Mouse (Mus musculus) lung, embryonic 14.5 days (tissue): ENCODE results near the gene Cd24a. TPM values are rescaled to one million over a fixed set of nuclear protein-coding genes. Genes with fewer than 3 reads are reported as not detected.

Experiments
- ATAC-seq: fragments of 200-750 bp; cut with Nextera tagmentation; 2 replicates; pipeline ENCODE4 v1.8.0; 2017; ENCODE audit warnings: mild to moderate bottlenecking, moderate TSS enrichment, moderate library complexity; ENCODE audit not compliant: insufficient read depth
- DNase-seq: peaks from one replicate; pipeline ENCODE4 v3.0.0-alpha.2; 2015
- H3K27ac ChIP-seq: fragments of 300-500 bp; sonication (generic); 2 replicates; pipeline ENCODE4 v1.5.1; 2014; ENCODE audit warnings: low read depth, mild to moderate bottlenecking, moderate library complexity
- H3K27me3 ChIP-seq: fragments of 300-500 bp; sonication (generic); 2 replicates; pipeline ENCODE4 v1.6.1; 2014; ENCODE audit warnings: low read length, control low read depth; ENCODE audit not compliant: insufficient read depth
- H3K36me3 ChIP-seq: fragments of 300-500 bp; sonication (generic); 2 replicates; pipeline ENCODE4 v1.6.1; 2014; ENCODE audit warnings: control low read depth; ENCODE audit not compliant: insufficient read depth
- H3K4me1 ChIP-seq: fragments of 300-500 bp; sonication (generic); 2 replicates; pipeline ENCODE4 v1.6.1; 2014; ENCODE audit warnings: antibody characterized with exemption, control low read depth; ENCODE audit not compliant: insufficient read depth
- H3K4me2 ChIP-seq: fragments of 300-500 bp; sonication (generic); 2 replicates; pipeline ENCODE4 v1.6.1; 2014; ENCODE audit warnings: mild to moderate bottlenecking
- H3K4me3 ChIP-seq: fragments of 300-500 bp; sonication (generic); 2 replicates; pipeline ENCODE4 v1.5.1; 2014; ENCODE audit warnings: low read depth, low read length
- H3K9ac ChIP-seq: fragments of 300-500 bp; sonication (generic); 2 replicates; pipeline ENCODE4 v1.6.1; 2014
- H3K9me3 ChIP-seq: fragments of 300-500 bp; sonication (generic); 2 replicates; pipeline ENCODE4 v1.6.1; 2016; ENCODE audit warnings: low read depth, low read length, control low read depth
- CTCF ChIP-seq: IDR thresholded peaks from 2 replicates; pipeline ENCODE4 v1.5.1; 2016; ENCODE audit warnings: antibody characterized with exemption, low read depth
- WGBS: fragments of 180-500 bp; shearing (Covaris S2); extraction: QIAGEN DNeasy Blood & Tissue Kit; methylation state at CpG from one replicate; pipeline ENCODE4 v1.1.7; 2014; 5-methylcytosine and 5-hydroxymethylcytosine counted together
- polyA plus RNA-seq: library from polyadenylated mRNA; unstranded; fragments of >200 nt; fragmentation: Nextera tagmentation; extraction: Ambion mirVana; gene quantifications from 2 replicates; pipeline ENCODE4 v1.2.1, GENCODE M21; 2014

The Cd24a gene
- 262 and 275 TPM in 2 replicates for polyA plus RNA-seq

- H3K27me3 ChIP-seq, result no peaks in the 10 kb centered on the region
- H3K27ac ChIP-seq, result peak within 1 kb of the TSS; percentile 98
- H3K4me3 ChIP-seq, result peak within 1 kb of the TSS; percentile 70
- no peak for TF ChIP-seq CTCF
- ATAC-seq (no peak), DNase-seq (no peak)
- WGBS, result under 1% methylated on average over 6 of the region's 6 CpGs
- H3K4me2 ChIP-seq, result peak within 1 kb of the TSS; percentile 95
- no peaks in the 10 kb centered on the region for H3K4me1 ChIP-seq
- peaks cover 8% of the 10 kb centered on the region for H3K36me3 ChIP-seq
- H3K9me3 ChIP-seq, result no peaks in the 10 kb centered on the region
- peak within 1 kb of the TSS; percentile 90 for H3K9ac ChIP-seq
Measured at GRCm38 (mm10) chr10:43577997-43578331, at the start of gene Cd24a. Gene Cd24a (plus strand): TSS chr10:43578284.

- Histone ChIP-seq H3K9me3 (no peaks in the 10 kb centered on the region), H3K27ac (no peak overlapping the region), H3K4me1 (0 out of 2 replicates have a peak, but pooled peaks cover under 1% of the 10 kb centered on the region), H3K9ac (no peak overlapping the region), H3K36me3 (peaks cover 43% of the 10 kb centered on the region), H3K4me2 (no peak overlapping the region), H3K27me3 (no peaks in the 10 kb centered on the region), H3K4me3 (no peak overlapping the region)
- WGBS, result 60% methylated on average over 1 of the region's 1 CpGs
- no peak for TF ChIP-seq CTCF
- no peak for ATAC-seq
- DNase-seq, result no peak
Measured at GRCm38 (mm10) chr10:43534382-43534781, 43.7 kb upstream of the Cd24a start.

GRCm38 (mm10) chr10:43537652-43538051, 40.4 kb upstream of the Cd24a start:
- H3K36me3 ChIP-seq, result peaks cover 14% of the 10 kb centered on the region; the same call in 1 of the 2 replicates
- no peak overlapping the region for H3K27ac ChIP-seq
- H3K4me2 ChIP-seq, result no peak overlapping the region
- H3K27me3 ChIP-seq, result no peaks in the 10 kb centered on the region
- 91% methylated on average over 7 of the region's 7 CpGs for WGBS
- 0 out of 2 replicates have a peak, but pooled peaks cover 8% of the 10 kb centered on the region for H3K4me1 ChIP-seq
- TF ChIP-seq CTCF, result no peak
- H3K9ac ChIP-seq, result no peak overlapping the region
- no peak overlapping the region for H3K4me3 ChIP-seq
- H3K9me3 ChIP-seq, result no peaks in the 10 kb centered on the region
- DNase-seq, result no peak
- no peak for ATAC-seq

- Histone ChIP-seq H3K4me2 (no peak overlapping the region), H3K4me3 (no peak overlapping the region), H3K27me3 (no peaks in the 10 kb centered on the region), H3K9ac (no peak overlapping the region), H3K36me3 (0 out of 2 replicates have a peak, but pooled peaks cover 9% of the 10 kb centered on the region), H3K4me1 (0 out of 2 replicates have a peak, but pooled peaks cover 8% of the 10 kb centered on the region), H3K27ac (no peak overlapping the region), H3K9me3 (no peaks in the 10 kb centered on the region)
- ATAC-seq (no peak), DNase-seq (no peak)
- TF ChIP-seq CTCF, result no peak
- 90% methylated on average over 5 of the region's 5 CpGs for WGBS
Measured at GRCm38 (mm10) chr10:43538831-43539230, 39.3 kb upstream of the Cd24a start.

- peak overlapping the region; percentile 85 for H3K4me3 ChIP-seq
- H3K36me3 ChIP-seq, result 0 out of 2 replicates have a peak, but pooled peaks cover 9% of the 10 kb centered on the region
- H3K27ac ChIP-seq, result no peak overlapping the region
- WGBS, result 13% methylated on average over 12 of the region's 12 CpGs
- H3K9me3 ChIP-seq, result no peaks in the 10 kb centered on the region
- peak overlapping the region; percentile 79 for H3K4me2 ChIP-seq
- peak overlapping the region; percentile 87 for H3K9ac ChIP-seq
- no peak for DNase-seq
- 0 out of 2 replicates have a peak, but pooled peaks cover 8% of the 10 kb centered on the region for H3K4me1 ChIP-seq
- TF ChIP-seq CTCF, result no peak
- no peak for ATAC-seq
- H3K27me3 ChIP-seq, result no peaks in the 10 kb centered on the region
Measured at GRCm38 (mm10) chr10:43539746-43540310, 38.3 kb upstream of the Cd24a start.

- Histone ChIP-seq H3K4me1 (0 out of 2 replicates have a peak, but pooled peaks cover 8% of the 10 kb centered on the region), H3K4me3 (peak within 1 kb of the TSS; percentile 85), H3K9ac (peak within 1 kb of the TSS; percentile 87), H3K27me3 (no peaks in the 10 kb centered on the region), H3K36me3 (0 out of 2 replicates have a peak, but pooled peaks cover 8% of the 10 kb centered on the region), H3K4me2 (peak within 1 kb of the TSS; percentile 79), H3K27ac (peak within 1 kb of the TSS; percentile 67), H3K9me3 (no peaks in the 10 kb centered on the region)
- ATAC-seq (peak; percentile 99), DNase-seq (peak; percentile 98)
- under 1% methylated on average over 56 of the region's 56 CpGs for WGBS
- TF ChIP-seq CTCF, result peak; percentile 90
Measured at GRCm38 (mm10) chr10:43540442-43541152, 37.5 kb upstream of the Cd24a start, which contains the start of gene 1700021F05Rik. Gene 1700021F05Rik (minus strand): TSS chr10:43540994.

GRCm38 (mm10) chr10:43541153-43541544, 36.9 kb upstream of the Cd24a start:
- Histone ChIP-seq H3K4me2 (peak overlapping the region; percentile 47), H3K9me3 (no peaks in the 10 kb centered on the region), H3K27me3 (no peaks in the 10 kb centered on the region), H3K36me3 (0 out of 2 replicates have a peak, but pooled peaks cover 3% of the 10 kb centered on the region), H3K4me1 (0 out of 2 replicates have a peak, but pooled peaks cover 8% of the 10 kb centered on the region), H3K4me3 (peak overlapping the region; percentile 85), H3K9ac (0 out of 2 replicates have a peak overlapping the region, but pooled peaks have one; percentile 87), H3K27ac (no peak overlapping the region)
- peak; percentile 18 for ATAC-seq
- TF ChIP-seq CTCF, result no peak
- DNase-seq, result no peak
- 37% methylated on average over 8 of the region's 8 CpGs for WGBS
